ENCODE assay signal across 8 mouse cellular contexts in the genomic region with DNA sequence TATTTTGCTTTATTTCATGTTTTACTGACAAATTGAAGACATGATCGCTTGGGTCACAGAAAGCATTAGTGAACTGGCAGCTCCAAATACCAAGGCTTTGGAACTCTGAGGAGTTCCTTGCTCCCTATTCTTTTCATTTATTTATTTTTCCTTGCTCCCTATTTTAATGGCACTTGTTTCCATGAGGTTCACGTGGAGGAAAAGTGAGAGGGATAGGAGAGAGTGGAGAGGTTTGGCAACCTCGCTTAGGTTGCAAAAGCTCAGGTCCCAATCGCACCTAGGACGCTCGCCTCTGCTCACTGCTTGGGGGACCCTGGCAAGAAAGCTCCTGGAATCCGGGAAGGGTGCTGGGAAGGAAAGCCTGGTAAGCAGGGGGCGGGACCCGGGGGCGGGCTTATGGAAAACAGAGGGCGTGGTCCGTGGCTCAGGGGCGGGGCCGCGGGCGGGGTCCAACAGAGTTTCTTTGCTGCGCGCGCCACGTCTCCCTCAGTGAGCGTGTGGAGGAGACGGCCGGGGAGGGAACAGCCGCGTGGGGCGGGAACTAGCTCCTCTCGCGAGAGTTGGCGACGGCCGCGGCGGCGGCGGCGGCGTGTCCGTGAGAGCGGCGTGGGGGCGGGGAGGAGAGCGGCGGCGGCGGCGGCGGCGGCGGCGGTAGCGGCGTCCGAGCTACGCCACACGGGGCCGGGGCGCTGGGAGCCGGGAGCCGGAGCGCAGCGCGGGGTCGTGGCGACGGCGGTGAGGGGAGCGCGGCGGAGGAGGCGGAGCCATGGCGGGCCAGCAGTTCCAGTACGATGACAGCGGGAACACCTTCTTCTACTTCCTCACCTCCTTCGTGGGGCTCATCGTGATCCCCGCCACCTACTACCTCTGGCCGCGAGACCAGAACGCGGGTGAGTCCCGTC. TPM values are rescaled to one million over a fixed set of nuclear protein-coding genes. Genes with fewer than 3 reads are reported as not detected.
DNase-seq lines count a peak whose midpoint lies in the region; ATAC-seq and TF ChIP-seq lines count a peak whose summit lies in the region.

A gene (plus strand): TSS at position 498 of the 902 bp plus-strand sequence.

- peak; percentile 100 for DNase-seq in MN1 (ENCODE audit: low spot score)
- peak; percentile 98 for DNase-seq in cerebellum, adult 9-10 months
- peak; percentile 99 for DNase-seq in hindbrain, embryonic 10.5 days (ENCODE audit: low spot score)
- DNase-seq in layer of hippocampus, adult 9-11 months = peak; percentile 98
- DNase-seq in lung, postnatal 0 days (ENCODE audit: low spot score) = peak; percentile 99
- peak; percentile 97 for DNase-seq in ovary, postnatal 14 days (ENCODE audit: low spot score)
- peak; percentile 98 for DNase-seq in thymus, postnatal 14 days

- H3K4me2 ChIP-seq in lung, postnatal 0 days (replicated peaks; ENCODE audit: low read depth, low read length) = peak within 1 kb of the TSS; percentile 69

- peak; percentile 96 for ATAC-seq in frontal cortex, adult (ENCODE audit: low TSS enrichment)
- peak; percentile 97 for ATAC-seq in lung, postnatal 0 days

- TF ChIP-seq EP300 in lung, postnatal 0 days (IDR thresholded peaks at IDR 0.05) = no peak

- H3K4me3 ChIP-seq in hindbrain, embryonic 10.5 days = peak within 1 kb of the TSS; percentile 96
- peak within 1 kb of the TSS; percentile 97 for H3K4me3 ChIP-seq in lung, postnatal 0 days (ENCODE audit: low read depth, low read length)

- peak within 1 kb of the TSS; percentile 99 for H3K27ac ChIP-seq in hindbrain, embryonic 10.5 days
- peak within 1 kb of the TSS; percentile 95 for H3K27ac ChIP-seq in lung, postnatal 0 days (ENCODE audit: low read length)

- 1% methylated on average over 74 of the region's 81 CpGs for WGBS in hindbrain, embryonic 10.5 days
- WGBS in lung, postnatal 0 days = 2% methylated on average over 25 of the region's 81 CpGs

- peaks cover 33% of the 10 kb centered on the region for H3K4me1 ChIP-seq in hindbrain, embryonic 10.5 days (replicated peaks)
- H3K4me1 ChIP-seq in lung, postnatal 0 days (ENCODE audit: insufficient read depth, low read depth, low read length) = peaks cover 4% of the 10 kb centered on the region; the same call in 1 of the 2 replicates

- peak within 1 kb of the TSS; percentile 96 for H3K9ac ChIP-seq in lung, postnatal 0 days (replicated peaks; ENCODE audit: low read depth)

- no peaks in the 10 kb centered on the region for H3K27me3 ChIP-seq in hindbrain, embryonic 10.5 days (ENCODE audit: insufficient read depth, poor library complexity, severe bottlenecking)
- H3K27me3 ChIP-seq in lung, postnatal 0 days (replicated peaks; ENCODE audit: insufficient read depth, low read length) = no peaks in the 10 kb centered on the region

- H3K9me3 ChIP-seq in hindbrain, embryonic 10.5 days = no peaks in the 10 kb centered on the region
- H3K9me3 ChIP-seq in lung, postnatal 0 days (ENCODE audit: low read length) = no peaks in the 10 kb centered on the region

- H3K36me3 ChIP-seq in hindbrain, embryonic 10.5 days = no peaks in the 10 kb centered on the region
- H3K36me3 ChIP-seq in lung, postnatal 0 days (ENCODE audit: insufficient read depth, low read length) = no peaks in the 10 kb centered on the region

- no peak for TF ChIP-seq CTCF in lung, postnatal 0 days (IDR thresholded peaks at IDR 0.05)

RNA-seq across cellular contexts. Expression of the gene that starts here (rescaled TPM):
- polyA plus RNA-seq in hindbrain, embryonic 10.5 days (2016; fragmentation: Nextera tagmentation; extraction: Ambion mirVana) = 23.5 and 27.1 TPM in 2 replicates
- 15.1 and 17.2 TPM in 2 replicates for polyA plus RNA-seq in lung, postnatal 0 days (2015; fragmentation: Nextera tagmentation; extraction: Ambion mirVana)

Comparison
In these comparisons a context has a peak if more than half of its experiments do, and no peak if none do; other contexts are left out.
1. Peak in every context shown above with its lines: DNase-seq, ATAC-seq, H3K4me3 ChIP-seq and H3K27ac ChIP-seq.